Mouse (Mus musculus): Measurements from ENCODE around the gene A230072I06Rik. TPM values are rescaled to one million over a fixed set of nuclear protein-coding genes. Genes with fewer than 3 reads are reported as not detected.

Gene A230072I06Rik
- polyA plus RNA-seq, 1 experiment from 2014 or later, result not detected

DNA sequence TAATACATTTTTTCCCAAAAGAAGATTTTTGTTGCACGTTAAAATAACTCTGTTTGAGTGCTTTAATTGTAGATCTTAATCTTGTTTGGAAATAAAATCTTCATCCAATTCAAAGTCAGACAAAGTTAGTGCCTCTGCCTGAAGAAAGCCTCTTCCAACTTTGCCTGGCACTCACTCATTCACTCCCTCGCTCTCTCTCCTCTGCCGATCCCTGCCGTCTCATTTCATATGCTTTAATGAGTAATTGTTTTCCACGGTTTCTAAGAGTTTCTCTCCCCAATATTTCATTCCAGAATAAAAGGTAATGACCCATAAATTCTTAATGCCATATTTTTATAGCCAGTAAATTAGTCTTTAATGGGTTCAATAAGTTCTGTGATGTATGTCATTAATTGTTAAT, 10.8 kb upstream of the A230072I06Rik start:
- WGBS (ENCODE audit: insufficient replicate concordance), result 70% methylated on average over 5 of the region's 5 CpGs
- ATAC-seq (ENCODE audit: low read depth), result no peak
- Histone ChIP-seq H3K27me3 (ENCODE audit: control insufficient read depth, insufficient read depth, low read depth, low read length) (no peaks in the 10 kb centered on the region), H3K4me2 (ENCODE audit: low read depth, low read length) (no peak overlapping the region), H3K9ac (ENCODE audit: low read depth, low read length) (no peak overlapping the region), H3K27ac (ENCODE audit: low read length) (no peak overlapping the region), H3K9me3 (replicated peaks; ENCODE audit: control insufficient read depth, low read length) (no peaks in the 10 kb centered on the region), H3K4me1 (ENCODE audit: control insufficient read depth, low read depth, low read length) (no peaks in the 10 kb centered on the region), H3K4me3 (ENCODE audit: low read depth, low read length) (no peak overlapping the region), H3K36me3 (ENCODE audit: control insufficient read depth, insufficient read depth) (no peaks in the 10 kb centered on the region)

DNA sequence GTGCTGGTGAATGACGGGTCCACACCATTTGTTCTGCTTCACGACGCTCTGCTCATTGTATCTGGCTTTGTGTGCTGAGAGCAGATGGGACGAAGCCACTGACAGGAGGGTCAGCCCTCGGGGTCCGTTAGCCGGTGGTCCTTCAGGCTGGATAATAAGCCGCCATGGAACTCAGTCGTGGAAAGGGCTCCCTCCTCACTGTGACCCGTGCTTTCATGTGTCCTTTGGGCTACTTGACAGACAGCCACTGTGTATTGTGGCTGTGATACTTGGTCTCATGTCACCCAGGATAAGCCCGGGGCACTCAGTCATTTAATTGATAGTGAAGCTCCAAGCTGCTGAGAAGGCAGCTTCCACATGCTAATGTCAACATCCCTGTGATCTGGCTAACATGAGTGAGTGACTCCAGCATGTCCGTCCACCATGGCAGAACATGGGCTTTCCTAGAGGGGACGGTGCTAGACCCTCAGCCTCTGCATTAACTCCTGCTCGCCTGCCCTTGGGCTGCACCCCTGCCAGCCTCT, 10.3 kb upstream of the A230072I06Rik start:
- Histone ChIP-seq H3K9ac (ENCODE audit: low read depth, low read length) (no peak overlapping the region), H3K27ac (ENCODE audit: low read length) (no peak overlapping the region), H3K4me1 (ENCODE audit: control insufficient read depth, low read depth, low read length) (no peaks in the 10 kb centered on the region), H3K36me3 (ENCODE audit: control insufficient read depth, insufficient read depth) (no peaks in the 10 kb centered on the region), H3K4me3 (ENCODE audit: low read depth, low read length) (no peak overlapping the region), H3K4me2 (ENCODE audit: low read depth, low read length) (no peak overlapping the region), H3K27me3 (ENCODE audit: control insufficient read depth, insufficient read depth, low read depth, low read length) (no peaks in the 10 kb centered on the region), H3K9me3 (replicated peaks; ENCODE audit: control insufficient read depth, low read length) (no peaks in the 10 kb centered on the region)
- 59% methylated on average over 14 of the region's 14 CpGs for WGBS (ENCODE audit: insufficient replicate concordance)
- no peak for ATAC-seq (ENCODE audit: low read depth)

DNA sequence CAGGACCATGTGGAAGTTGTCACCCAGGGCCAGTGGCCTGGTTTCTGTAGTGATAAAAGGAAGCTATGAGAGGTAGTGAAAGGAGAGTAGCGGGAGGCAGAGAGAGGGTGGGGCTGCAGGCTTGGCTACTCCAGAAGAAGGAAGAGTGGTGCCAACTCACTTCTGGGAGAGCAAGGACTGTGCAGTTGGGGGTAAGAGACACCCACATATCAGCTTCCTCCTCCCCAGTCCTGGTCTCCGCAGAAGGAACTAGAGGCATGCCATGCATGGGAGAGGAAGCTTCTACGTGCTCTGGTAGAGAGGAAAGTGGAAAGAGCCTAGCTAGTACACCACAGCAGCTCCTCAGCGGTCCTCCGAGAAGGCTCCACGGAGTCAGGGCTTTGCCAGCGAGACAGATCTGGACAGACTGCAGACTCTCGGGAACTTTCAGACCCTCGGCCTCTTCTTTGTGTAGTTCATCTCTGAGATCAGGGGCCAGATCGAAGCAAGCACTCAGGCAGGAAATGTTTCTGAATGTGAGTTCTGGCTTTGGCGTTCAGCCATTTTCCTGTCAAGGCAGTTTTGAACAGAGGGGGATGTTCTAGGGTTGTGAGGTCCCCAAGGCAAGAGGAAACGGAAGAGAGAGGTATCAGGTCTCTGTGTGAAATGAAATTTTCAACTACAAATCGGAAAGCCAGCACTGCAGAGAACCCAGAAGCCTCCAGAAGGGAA, 1.0 kb downstream of the A230072I06Rik start:
- H3K4me2 ChIP-seq (ENCODE audit: low read depth, low read length), result no peak overlapping the region
- H3K4me3 ChIP-seq (ENCODE audit: low read depth, low read length), result no peak overlapping the region

GRCm38 (mm10) chr8:12282128-12282527, 3.5 kb downstream of the A230072I06Rik start:
- Histone ChIP-seq H3K36me3 (ENCODE audit: control insufficient read depth, insufficient read depth) (no peaks in the 10 kb centered on the region), H3K9me3 (replicated peaks; ENCODE audit: control insufficient read depth, low read length) (no peaks in the 10 kb centered on the region), H3K4me2 (ENCODE audit: low read depth, low read length) (no peak overlapping the region), H3K27ac (ENCODE audit: low read length) (no peak overlapping the region), H3K9ac (ENCODE audit: low read depth, low read length) (no peak overlapping the region), H3K4me3 (ENCODE audit: low read depth, low read length) (no peak overlapping the region), H3K4me1 (ENCODE audit: control insufficient read depth, low read depth, low read length) (no peaks in the 10 kb centered on the region), H3K27me3 (ENCODE audit: control insufficient read depth, insufficient read depth, low read depth, low read length) (no peaks in the 10 kb centered on the region)
- ATAC-seq (ENCODE audit: low read depth), result no peak
- WGBS (ENCODE audit: insufficient replicate concordance), result 72% methylated on average over 22 of the region's 22 CpGs

More for the DNA sequence above, 1.0 kb downstream of the A230072I06Rik start:
- H3K36me3 ChIP-seq (ENCODE audit: control insufficient read depth, insufficient read depth), result no peaks in the 10 kb centered on the region
- H3K27me3 ChIP-seq (ENCODE audit: control insufficient read depth, insufficient read depth, low read depth, low read length), result no peaks in the 10 kb centered on the region
- H3K9ac ChIP-seq (ENCODE audit: low read depth, low read length), result no peak overlapping the region
- 35% methylated on average over 13 of the region's 13 CpGs for WGBS (ENCODE audit: insufficient replicate concordance)
- H3K27ac ChIP-seq (ENCODE audit: low read length), result no peak overlapping the region
- H3K4me1 ChIP-seq (ENCODE audit: control insufficient read depth, low read depth, low read length), result no peaks in the 10 kb centered on the region
- no peaks in the 10 kb centered on the region for H3K9me3 ChIP-seq (replicated peaks; ENCODE audit: control insufficient read depth, low read length)
- ATAC-seq (ENCODE audit: low read depth), result no peak

- no peaks in the 10 kb centered on the region for H3K27me3 ChIP-seq (ENCODE audit: control insufficient read depth, insufficient read depth, low read depth, low read length)
- H3K36me3 ChIP-seq (ENCODE audit: control insufficient read depth, insufficient read depth), result no peaks in the 10 kb centered on the region
- no peaks in the 10 kb centered on the region for H3K9me3 ChIP-seq (replicated peaks; ENCODE audit: control insufficient read depth, low read length)
- H3K4me2 ChIP-seq (ENCODE audit: low read depth, low read length), result no peak overlapping the region
- H3K4me1 ChIP-seq (ENCODE audit: control insufficient read depth, low read depth, low read length), result no peaks in the 10 kb centered on the region
- no peak overlapping the region for H3K27ac ChIP-seq (ENCODE audit: low read length)
- H3K4me3 ChIP-seq (ENCODE audit: low read depth, low read length), result no peak overlapping the region
- no peak overlapping the region for H3K9ac ChIP-seq (ENCODE audit: low read depth, low read length)
- no peak for ATAC-seq (ENCODE audit: low read depth)
Measured at GRCm38 (mm10) chr8:12290551-12290950, 11.9 kb downstream of the A230072I06Rik start.

- no peak overlapping the region for H3K4me3 ChIP-seq (ENCODE audit: low read depth, low read length)
- WGBS (ENCODE audit: insufficient replicate concordance), result 61% methylated on average over 10 of the region's 10 CpGs
- H3K4me1 ChIP-seq (ENCODE audit: control insufficient read depth, low read depth, low read length), result no peaks in the 10 kb centered on the region
- H3K27ac ChIP-seq (ENCODE audit: low read length), result no peak overlapping the region
- no peaks in the 10 kb centered on the region for H3K9me3 ChIP-seq (replicated peaks; ENCODE audit: control insufficient read depth, low read length)
- H3K27me3 ChIP-seq (ENCODE audit: control insufficient read depth, insufficient read depth, low read depth, low read length), result no peaks in the 10 kb centered on the region
- no peaks in the 10 kb centered on the region for H3K36me3 ChIP-seq (ENCODE audit: control insufficient read depth, insufficient read depth)
- no peak overlapping the region for H3K4me2 ChIP-seq (ENCODE audit: low read depth, low read length)
- H3K9ac ChIP-seq (ENCODE audit: low read depth, low read length), result no peak overlapping the region
- no peak for ATAC-seq (ENCODE audit: low read depth)
Measured at GRCm38 (mm10) chr8:12298326-12298950, 19.8 kb downstream of the A230072I06Rik start.

GRCm38 (mm10) chr8:12301998-12302397, 23.4 kb downstream of the A230072I06Rik start:
- WGBS (ENCODE audit: insufficient replicate concordance), result 63% methylated on average over 14 of the region's 14 CpGs
- no peak overlapping the region for H3K9ac ChIP-seq (ENCODE audit: low read depth, low read length)
- no peak overlapping the region for H3K4me3 ChIP-seq (ENCODE audit: low read depth, low read length)
- no peak overlapping the region for H3K4me2 ChIP-seq (ENCODE audit: low read depth, low read length)
- no peaks in the 10 kb centered on the region for H3K36me3 ChIP-seq (ENCODE audit: control insufficient read depth, insufficient read depth)
- H3K4me1 ChIP-seq (ENCODE audit: control insufficient read depth, low read depth, low read length), result no peaks in the 10 kb centered on the region
- H3K9me3 ChIP-seq (replicated peaks; ENCODE audit: control insufficient read depth, low read length), result no peaks in the 10 kb centered on the region
- no peaks in the 10 kb centered on the region for H3K27me3 ChIP-seq (ENCODE audit: control insufficient read depth, insufficient read depth, low read depth, low read length)
- no peak overlapping the region for H3K27ac ChIP-seq (ENCODE audit: low read length)
- no peak for ATAC-seq (ENCODE audit: low read depth)

DNA sequence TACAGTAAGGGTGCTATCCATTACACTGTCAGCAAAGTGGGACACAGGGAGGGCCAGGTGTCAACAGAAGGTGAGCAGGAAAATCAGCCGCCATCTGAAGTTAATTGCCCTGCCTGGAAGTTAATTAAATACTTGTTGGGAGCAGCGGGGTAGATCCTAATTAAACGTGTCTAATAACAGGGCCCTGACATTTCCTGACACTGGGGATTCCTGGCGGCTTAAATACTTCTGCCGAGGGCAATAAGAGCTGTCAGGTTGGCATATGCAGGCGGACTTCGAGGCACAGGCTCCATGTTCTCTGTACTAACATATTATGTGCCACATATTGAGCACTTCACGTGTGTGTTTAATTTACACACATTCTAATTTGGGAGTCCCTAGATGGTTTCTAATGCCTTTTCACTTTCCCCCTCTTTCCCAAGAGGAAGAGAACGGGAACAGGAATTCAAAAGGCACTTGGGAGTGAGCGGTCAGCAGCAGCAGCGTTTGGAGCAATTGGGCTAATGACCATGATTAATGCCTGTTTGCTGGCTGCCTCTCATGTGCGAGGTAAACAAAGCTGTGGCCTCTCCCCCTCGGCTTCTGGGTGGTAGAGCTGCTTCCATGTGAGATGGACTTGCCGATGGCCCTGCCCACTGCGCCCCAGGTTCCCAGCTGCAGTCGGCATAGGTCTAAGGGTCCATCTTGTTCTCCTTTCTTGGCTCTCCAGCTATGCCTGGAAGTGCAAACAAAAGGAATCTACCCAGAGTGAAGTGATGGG, 34.5 kb downstream of the A230072I06Rik start:
- Histone ChIP-seq H3K4me3 (ENCODE audit: low read depth, low read length) (no peak overlapping the region), H3K36me3 (ENCODE audit: control insufficient read depth, insufficient read depth) (no peaks in the 10 kb centered on the region), H3K27ac (ENCODE audit: low read length) (no peak overlapping the region), H3K27me3 (ENCODE audit: control insufficient read depth, insufficient read depth, low read depth, low read length) (no peaks in the 10 kb centered on the region; the same call in 1 of the 2 replicates), H3K9ac (ENCODE audit: low read depth, low read length) (no peak overlapping the region), H3K4me1 (ENCODE audit: control insufficient read depth, low read depth, low read length) (no peaks in the 10 kb centered on the region), H3K9me3 (replicated peaks; ENCODE audit: control insufficient read depth, low read length) (no peaks in the 10 kb centered on the region), H3K4me2 (ENCODE audit: low read depth, low read length) (no peak overlapping the region)
- ATAC-seq (ENCODE audit: low read depth), result no peak
- 40% methylated on average over 16 of the region's 16 CpGs for WGBS (ENCODE audit: insufficient replicate concordance)

- Histone ChIP-seq H3K9ac (ENCODE audit: low read depth, low read length) (no peak overlapping the region), H3K36me3 (ENCODE audit: control insufficient read depth, insufficient read depth) (no peaks in the 10 kb centered on the region), H3K4me3 (ENCODE audit: low read depth, low read length) (no peak overlapping the region), H3K4me2 (ENCODE audit: low read depth, low read length) (no peak overlapping the region), H3K9me3 (replicated peaks; ENCODE audit: control insufficient read depth, low read length) (no peaks in the 10 kb centered on the region), H3K4me1 (ENCODE audit: control insufficient read depth, low read depth, low read length) (no peaks in the 10 kb centered on the region), H3K27ac (ENCODE audit: low read length) (no peak overlapping the region), H3K27me3 (ENCODE audit: control insufficient read depth, insufficient read depth, low read depth, low read length) (no peaks in the 10 kb centered on the region; the same call in 1 of the 2 replicates)
- WGBS (ENCODE audit: insufficient replicate concordance), result 59% methylated on average over 11 of the region's 11 CpGs
- ATAC-seq (ENCODE audit: low read depth), result no peak
Measured at GRCm38 (mm10) chr8:12314258-12314657, 35.6 kb downstream of the A230072I06Rik start.

Data from liver, embryonic 16.5 days (tissue).